Mouse (Mus musculus): Measurements from ENCODE around the gene Xxylt1.

- TF ChIP-seq CTCF (IDR thresholded peaks at IDR 0.05; ENCODE audit: control insufficient read depth, insufficient read depth, low read length) (no peak), POLR2A (IDR thresholded peaks at IDR 0.05; ENCODE audit: borderline replicate concordance, control insufficient read depth, low read depth, low read length) (no peak)
Measured at GRCm38 (mm10) chr16:30939903-30940302, 141.3 kb downstream of the Xxylt1 start.
